Mouse (Mus musculus): ENCODE measurements at regions not wholly inside any gene's neighbourhood (a gene's known extent, or its start where the extent isn't known, plus 50 kb on each side); places are given as distances from the start of the nearest gene placed in this dataset.

DNA sequence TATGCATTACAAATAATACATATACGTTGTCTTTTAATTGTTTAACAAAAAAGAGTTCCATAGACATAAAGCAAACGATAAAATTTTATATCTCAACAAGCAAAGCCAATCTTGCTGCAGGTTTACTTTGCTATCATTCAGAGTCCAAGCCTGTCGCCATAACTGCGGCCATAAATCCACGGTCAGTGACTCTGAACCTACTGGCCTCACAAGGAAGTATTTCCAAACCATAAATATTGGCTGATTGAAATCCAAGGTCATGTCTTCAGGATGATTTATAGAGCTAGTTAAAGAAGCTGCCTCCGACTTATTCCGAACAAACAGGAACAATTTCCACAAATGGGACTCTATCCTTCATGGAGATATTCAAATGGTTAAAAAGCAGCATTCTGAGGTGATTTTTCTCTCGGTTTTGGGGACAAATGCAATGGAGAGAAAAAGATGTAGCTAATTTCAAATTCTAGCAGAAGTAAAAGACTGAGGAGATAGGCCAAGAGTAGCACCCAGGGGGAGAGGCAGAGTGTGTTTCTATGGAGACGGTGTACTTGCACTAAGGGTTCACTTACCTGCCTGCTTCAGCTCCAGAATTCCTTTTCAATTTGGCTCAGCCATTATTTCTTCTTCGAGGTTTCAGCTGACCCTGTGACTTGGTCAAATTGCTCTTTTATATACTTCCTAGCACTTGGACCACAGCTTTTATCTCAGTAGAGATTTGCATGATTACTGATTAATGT lies 274.9 kb upstream of the Foxg1 start:
- TF ChIP-seq ZC3H11A (IDR thresholded peaks at IDR 0.05; ENCODE audit: borderline replicate concordance, low read depth, low read length) (no peak), ZNF384 (IDR thresholded peaks at IDR 0.05; ENCODE audit: low read depth, low read length) (no peak), MAFK (IDR thresholded peaks at IDR 0.05; ENCODE audit: insufficient read depth, low read depth, low read length) (no peak)
